Mouse (Mus musculus) E14TG2a.4 (cell line): ENCODE measurements around the gene Serinc4.
"Not testable (repeated sequence)": the region's sequence is repeated elsewhere in the genome, so short reads cannot be mapped to it uniquely, and the experiment has no call there.

Experiments
- H3K27me3 ChIP-seq: 2 replicates; pipeline ENCODE4 v1.6.1; 2014; ENCODE audit warnings: low read length, control low read depth; ENCODE audit not compliant: insufficient read depth
- H3K36me3 ChIP-seq: 2 replicates; pipeline ENCODE4 v1.6.1; 2014; ENCODE audit warnings: low read length, control low read depth; ENCODE audit not compliant: insufficient read depth
- H3K4me1 ChIP-seq: replicated peaks from 2 replicates; pipeline ENCODE4 v1.6.1; 2014; ENCODE audit warnings: low read depth, low read length, control low read depth
- H3K4me3 ChIP-seq: replicated peaks from 2 replicates; pipeline ENCODE4 v1.5.1; 2014; ENCODE audit warnings: mild to moderate bottlenecking, low read length
- H3K9me3 ChIP-seq: 2 replicates; pipeline ENCODE4 v1.6.1; 2014; ENCODE audit warnings: low read length, control low read depth
- CTCF ChIP-seq: conservative IDR thresholded peaks from 2 replicates; pipeline ENCODE4 v1.5.1; 2014; ENCODE audit warnings: low read length
- NANOG ChIP-seq: IDR thresholded peaks from 2 replicates; pipeline ENCODE4 v1.6.1; 2014; ENCODE audit warnings: borderline replicate concordance, low read length, mixed read lengths
- POU5F1 ChIP-seq: IDR thresholded peaks from 2 replicates; pipeline ENCODE4 v1.6.1; 2014; ENCODE audit warnings: low read length, borderline replicate concordance

The Serinc4 gene

DNA sequence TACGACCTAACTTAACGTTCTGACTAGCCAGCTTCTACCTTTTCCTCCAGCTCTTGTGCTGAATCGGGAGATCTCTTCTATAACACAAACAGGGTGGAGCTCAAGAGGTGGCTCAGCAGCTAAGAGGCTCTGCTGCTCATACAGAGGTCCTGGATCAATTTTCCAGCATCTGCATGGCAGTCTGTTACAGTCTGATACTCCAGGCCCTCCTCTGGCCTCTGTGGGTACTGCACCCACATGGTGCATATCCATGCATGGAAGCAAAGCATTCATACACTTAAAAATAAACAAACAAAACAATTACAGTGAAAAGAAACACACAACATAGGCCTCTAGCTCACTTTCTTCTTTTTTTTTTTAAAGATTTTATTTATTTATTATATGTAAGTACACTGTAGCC is 16.2 kb upstream of the Serinc4 start:
- H3K27me3 ChIP-seq, H3K9me3 ChIP-seq: not testable (repeated sequence)
- Histone ChIP-seq H3K36me3 (peaks cover 14% of the 10 kb centered on the region), H3K4me1 (peaks cover 16% of the 10 kb centered on the region), H3K4me3 (peak overlapping the region; percentile 78)
- TF ChIP-seq CTCF: 0 out of 2 replicates have a peak, but pooled peaks have one; percentile 7

DNA sequence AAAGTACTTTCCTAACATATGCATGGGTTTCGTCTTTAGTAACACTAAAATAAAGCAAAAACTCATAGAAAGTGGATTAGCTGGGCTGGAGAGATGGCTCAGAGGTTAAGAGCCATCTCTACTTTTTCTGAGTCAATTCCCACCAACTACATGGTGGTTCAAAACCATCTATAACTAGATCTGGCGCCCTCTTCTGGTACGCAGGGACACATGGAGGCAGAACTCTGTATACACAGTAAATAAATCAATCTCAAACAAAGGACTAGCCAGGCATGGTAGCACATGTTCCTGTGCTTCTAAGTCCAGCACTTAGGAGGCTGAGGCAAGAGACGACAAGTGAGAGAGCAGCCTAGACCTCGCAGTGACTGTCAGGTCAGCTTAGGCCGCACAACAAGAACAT is 12.4 kb upstream of the Serinc4 start:
- not testable (repeated sequence) for H3K4me3 ChIP-seq, H3K4me1 ChIP-seq, H3K27me3 ChIP-seq, H3K9me3 ChIP-seq
- peaks cover 14% of the 10 kb centered on the region for H3K36me3 ChIP-seq

DNA sequence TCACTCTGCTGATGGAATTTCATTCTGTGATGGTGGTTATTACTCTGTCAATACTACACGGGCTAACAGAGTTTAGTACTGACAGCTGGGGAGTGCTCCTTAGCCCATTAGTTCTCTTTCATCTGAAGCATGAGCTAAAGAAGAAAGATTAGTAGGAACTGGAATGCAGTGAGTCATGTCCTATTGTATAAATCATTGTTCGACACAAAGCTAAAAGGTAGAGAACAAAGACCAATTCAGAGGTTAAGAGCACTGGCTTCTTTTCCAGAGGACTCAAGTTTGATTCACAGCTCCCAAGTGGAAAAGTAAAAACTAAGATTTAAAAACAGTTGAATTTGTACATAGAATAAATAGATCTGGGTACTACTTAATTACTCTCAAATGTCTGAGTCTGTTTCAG is 3.5 kb upstream of the Serinc4 start:
- Histone ChIP-seq H3K36me3 (peaks cover 41% of the 10 kb centered on the region), H3K9me3 (no peaks in the 10 kb centered on the region), H3K4me3 (no peak overlapping the region), H3K27me3 (no peaks in the 10 kb centered on the region), H3K4me1 (peaks cover 31% of the 10 kb centered on the region)
- no peak for TF ChIP-seq CTCF
- TF ChIP-seq NANOG: peak; percentile 29; the same call in 1 of the 2 replicates
- no peak for TF ChIP-seq POU5F1

DNA sequence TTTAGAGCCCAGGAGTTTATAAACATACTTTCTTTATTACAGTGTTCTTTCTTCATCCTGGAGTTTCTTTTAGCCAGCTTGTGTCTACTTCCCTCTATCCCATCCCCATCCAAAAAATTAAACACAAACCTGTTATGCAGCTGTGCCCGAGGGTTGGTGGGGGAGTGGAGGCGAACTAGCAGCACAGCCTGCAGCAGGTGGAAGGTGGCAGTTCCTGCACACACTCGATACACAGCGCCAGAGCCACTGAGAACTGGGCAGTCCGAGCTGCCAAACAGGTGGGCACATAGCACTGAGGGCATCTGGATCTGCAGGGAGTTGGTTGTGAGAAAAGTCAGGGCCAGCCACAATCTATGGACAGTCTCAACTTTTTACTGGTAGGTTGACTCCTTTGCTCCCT is 1.0 kb downstream of the Serinc4 start:
- no peak for TF ChIP-seq NANOG
- no peak for TF ChIP-seq POU5F1
- no peak for TF ChIP-seq CTCF
- Histone ChIP-seq H3K4me1 (peaks cover 68% of the 10 kb centered on the region), H3K27me3 (no peaks in the 10 kb centered on the region), H3K36me3 (peaks cover 78% of the 10 kb centered on the region), H3K4me3 (no peak overlapping the region), H3K9me3 (no peaks in the 10 kb centered on the region)

DNA sequence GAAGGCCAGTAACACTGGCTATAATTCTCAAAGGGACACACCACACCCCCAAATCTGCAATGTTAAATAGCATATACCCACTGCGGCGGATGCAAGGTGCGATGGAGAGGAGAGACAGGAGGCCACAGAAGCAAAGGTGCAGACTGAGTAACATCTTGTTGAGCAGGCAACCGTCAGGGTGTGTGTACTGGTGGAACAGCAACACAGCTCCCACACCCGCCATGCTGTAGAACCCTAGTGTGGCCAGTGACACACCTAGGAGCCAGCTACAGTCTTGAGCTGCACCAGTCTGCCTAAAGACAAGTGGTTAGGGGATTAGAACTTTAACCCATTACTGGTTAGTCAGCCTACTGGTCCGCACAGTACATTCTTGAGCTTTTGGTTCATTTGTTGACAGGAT is 2.7 kb downstream of the Serinc4 start:
- H3K36me3 ChIP-seq: peaks cover 70% of the 10 kb centered on the region
- TF ChIP-seq NANOG (no peak), POU5F1 (no peak), CTCF (no peak)
- no peaks in the 10 kb centered on the region for H3K9me3 ChIP-seq
- no peak overlapping the region for H3K4me3 ChIP-seq
- peaks cover 68% of the 10 kb centered on the region for H3K4me1 ChIP-seq
- H3K27me3 ChIP-seq: no peaks in the 10 kb centered on the region

DNA sequence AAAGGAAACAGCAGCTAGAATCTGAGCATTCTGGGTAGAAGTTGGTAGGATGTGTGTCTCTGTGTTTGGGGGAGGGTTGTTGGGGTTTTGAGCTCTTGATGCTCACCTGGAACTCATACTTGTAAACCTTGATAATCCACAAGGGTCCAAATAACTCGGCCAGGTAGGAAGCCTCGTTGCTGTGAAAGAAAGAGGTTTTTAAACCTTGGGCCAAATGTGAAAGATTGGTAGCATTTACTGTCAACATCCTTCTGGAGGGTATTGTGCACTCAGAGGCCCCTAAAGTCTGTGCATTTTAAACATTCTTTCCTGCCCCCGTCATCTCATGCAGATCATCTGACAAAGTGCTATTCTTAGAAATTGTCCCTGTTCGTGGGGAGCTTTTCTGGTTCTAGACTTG is 3.6 kb downstream of the Serinc4 start, which contains the start of gene Hypk:
TSS of gene Hypk (plus strand) at position 301 of the 400 bp plus-strand sequence.
- Histone ChIP-seq H3K4me3 (no peak within 1 kb of the TSS; the same call in 1 of the 2 replicates), H3K36me3 (peaks cover 61% of the 10 kb centered on the region), H3K9me3 (no peaks in the 10 kb centered on the region), H3K4me1 (peaks cover 66% of the 10 kb centered on the region), H3K27me3 (no peaks in the 10 kb centered on the region)
- TF ChIP-seq CTCF: no peak
- TF ChIP-seq NANOG: no peak
- TF ChIP-seq POU5F1: no peak

DNA sequence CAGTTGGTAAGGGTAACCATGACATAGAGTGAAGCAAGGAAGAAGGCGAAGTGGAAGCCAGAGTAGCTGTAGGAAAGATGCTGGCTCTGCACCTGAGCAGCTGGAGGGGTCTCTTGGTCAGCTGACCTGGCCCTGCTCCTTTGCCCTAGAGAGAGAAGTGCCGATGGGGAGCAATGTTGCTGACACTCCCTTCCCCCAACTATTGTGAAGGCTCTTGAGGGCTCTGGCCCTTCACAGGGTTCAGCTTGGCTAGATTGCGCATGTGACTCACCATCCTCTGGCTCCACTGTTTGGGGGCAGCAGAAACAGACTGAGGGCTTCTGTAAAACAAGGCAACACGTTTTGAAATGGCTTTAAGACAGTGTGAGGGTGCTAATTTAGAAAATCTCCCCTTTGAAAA is 4.2 kb downstream of the Serinc4 start:
- Histone ChIP-seq H3K9me3 (no peaks in the 10 kb centered on the region), H3K4me1 (peaks cover 68% of the 10 kb centered on the region), H3K36me3 (peaks cover 59% of the 10 kb centered on the region), H3K4me3 (no peak overlapping the region; the same call in 1 of the 2 replicates), H3K27me3 (no peaks in the 10 kb centered on the region)
- TF ChIP-seq POU5F1: no peak
- no peak for TF ChIP-seq CTCF
- no peak for TF ChIP-seq NANOG

DNA sequence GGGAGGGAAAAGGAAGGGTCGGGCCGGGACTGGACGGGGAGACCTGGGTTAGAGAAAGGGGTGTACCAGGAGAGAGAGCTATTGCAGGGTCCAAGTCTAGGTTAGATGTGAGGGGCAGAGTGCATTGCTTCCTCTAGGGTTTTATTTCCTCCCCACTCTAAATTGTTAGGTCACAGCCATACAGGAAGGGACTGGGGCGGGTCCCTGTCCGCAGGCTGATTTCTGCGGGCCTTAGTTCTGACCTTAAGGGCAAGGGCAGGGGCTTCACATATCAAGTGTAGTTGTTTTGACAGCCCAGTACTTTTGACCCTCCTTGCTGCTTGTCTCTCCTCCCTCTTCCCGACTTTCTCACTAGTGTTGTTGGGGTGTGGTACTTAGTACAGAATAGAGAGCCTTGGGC is 6.5 kb downstream of the Serinc4 start:
- TF ChIP-seq CTCF (no peak), NANOG (no peak), POU5F1 (no peak)
- Histone ChIP-seq H3K27me3 (no peaks in the 10 kb centered on the region), H3K4me3 (peak overlapping the region; percentile 99), H3K36me3 (peaks cover 48% of the 10 kb centered on the region), H3K9me3 (no peaks in the 10 kb centered on the region), H3K4me1 (peaks cover 67% of the 10 kb centered on the region)

DNA sequence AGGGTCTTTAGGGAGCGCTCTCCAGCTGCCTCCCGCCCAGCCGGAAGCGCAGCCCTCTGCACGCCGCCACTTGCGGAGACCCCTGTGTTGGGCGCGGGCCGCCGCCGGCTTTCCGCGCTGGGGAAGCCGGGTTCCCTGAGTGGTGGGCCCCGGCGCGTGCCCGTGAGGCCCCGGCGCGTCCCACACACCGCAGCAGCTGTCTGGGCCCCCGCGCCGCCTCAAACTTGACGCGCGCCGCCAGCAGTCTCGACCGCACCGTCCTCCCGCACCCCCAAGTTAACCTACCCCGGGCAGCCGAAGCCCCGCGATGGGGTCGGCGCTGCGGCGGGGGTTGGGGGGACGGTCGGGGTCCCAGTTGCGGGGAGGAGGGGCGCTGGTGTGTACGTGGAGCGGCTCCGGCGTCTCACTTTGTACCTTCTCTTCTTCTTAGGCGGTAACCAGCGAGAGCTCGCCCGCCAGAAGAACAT is 7.0 kb downstream of the Serinc4 start:
- Histone ChIP-seq H3K36me3 (peaks cover 43% of the 10 kb centered on the region), H3K9me3 (no peaks in the 10 kb centered on the region), H3K27me3 (no peaks in the 10 kb centered on the region), H3K4me3 (peak overlapping the region; percentile 99), H3K4me1 (peaks cover 71% of the 10 kb centered on the region)
- TF ChIP-seq NANOG (no peak), CTCF (no peak), POU5F1 (no peak)
